Mouse (Mus musculus): ENCODE measurements at regions not wholly inside any gene's neighbourhood (a gene's known extent, or its start where the extent isn't known, plus 50 kb on each side); places are given as distances from the start of the nearest gene placed in this dataset.
A peak's percentile ranks its signal among the peaks of the same experiment; 100 is the strongest.

DNA sequence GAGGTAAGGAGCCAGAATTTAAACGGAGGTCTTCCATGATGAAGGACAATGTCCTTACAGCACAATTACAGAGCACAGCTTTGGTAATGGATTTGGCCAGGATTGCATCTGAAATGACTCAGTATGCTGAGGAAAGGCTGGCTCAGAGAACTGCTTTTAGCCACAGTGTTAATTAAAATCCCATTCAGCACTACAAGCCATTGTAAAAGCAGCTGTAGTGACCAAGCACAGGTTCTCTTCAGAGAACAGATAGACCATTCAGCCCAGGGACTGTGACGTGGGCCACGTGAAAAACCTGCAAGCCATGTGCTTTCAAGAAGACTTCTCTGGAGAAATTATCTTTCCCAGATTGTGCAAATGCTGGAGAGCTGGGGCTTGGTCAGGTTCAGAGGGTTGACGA is 979.7 kb downstream of the Slc22a22 start:
- Histone ChIP-seq H3K9me3 (no peaks in the 10 kb centered on the region), H3K27ac (no peak overlapping the region), H3K36me3 (no peaks in the 10 kb centered on the region), H3K4me2 (no peak overlapping the region), H3K27me3 (no peaks in the 10 kb centered on the region), H3K4me1 (no peaks in the 10 kb centered on the region), H3K9ac (no peak overlapping the region), H3K4me3 (no peak overlapping the region)
- ATAC-seq (ENCODE audit: insufficient number of reproducible peaks, insufficient read depth, low FRiP score, low TSS enrichment, low read depth): no peak
- WGBS: 69% methylated on average over 4 of the region's 4 CpGs

DNA sequence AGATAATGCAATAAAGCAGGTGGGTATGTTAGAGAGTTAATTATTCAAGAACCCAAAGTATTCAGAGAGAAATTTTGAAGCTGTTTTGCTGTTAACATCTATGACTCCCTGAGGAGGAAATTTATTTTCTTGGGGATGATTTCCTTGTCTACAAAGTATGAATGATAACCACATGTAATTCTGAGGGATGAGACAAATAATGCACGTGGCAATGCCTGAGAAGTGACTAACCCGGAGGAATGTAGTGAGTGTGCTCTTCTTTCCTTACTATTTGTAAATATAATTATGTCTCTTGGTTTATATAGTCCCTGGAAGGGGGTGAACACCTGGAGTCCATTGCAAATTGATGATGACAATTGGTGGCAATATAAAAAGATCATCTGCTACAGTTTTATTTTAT is 981.1 kb downstream of the Slc22a22 start:
- Histone ChIP-seq H3K9me3 (no peaks in the 10 kb centered on the region), H3K4me3 (no peak overlapping the region), H3K9ac (no peak overlapping the region), H3K27me3 (no peaks in the 10 kb centered on the region), H3K27ac (no peak overlapping the region), H3K36me3 (no peaks in the 10 kb centered on the region), H3K4me1 (no peaks in the 10 kb centered on the region), H3K4me2 (no peak overlapping the region)
- no peak for ATAC-seq (ENCODE audit: insufficient number of reproducible peaks, insufficient read depth, low FRiP score, low TSS enrichment, low read depth)
- WGBS: 82% methylated on average over 2 of the region's 2 CpGs

DNA sequence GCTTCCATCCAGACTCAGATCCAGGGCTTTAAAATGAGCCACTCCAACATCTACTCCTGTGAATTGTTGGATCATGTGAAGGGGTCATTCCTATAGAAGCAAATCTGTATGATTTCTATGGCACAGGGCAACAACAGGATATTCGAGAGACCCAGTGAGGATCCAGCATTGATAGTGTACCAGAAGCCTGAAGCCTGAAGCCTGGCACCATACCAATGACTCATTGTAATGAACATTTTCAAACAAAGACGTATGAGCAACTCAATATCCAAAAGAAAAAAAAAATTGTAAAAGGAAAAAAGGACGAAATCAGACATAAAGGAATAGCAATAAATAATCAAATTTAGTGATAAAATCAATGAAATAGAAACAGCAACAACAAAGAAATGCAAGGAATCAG is 991.5 kb downstream of the Slc22a22 start:
- no peaks in the 10 kb centered on the region for H3K27me3 ChIP-seq
- no peaks in the 10 kb centered on the region for H3K4me1 ChIP-seq
- no peak overlapping the region for H3K9ac ChIP-seq
- H3K27ac ChIP-seq: no peak overlapping the region
- no peaks in the 10 kb centered on the region for H3K36me3 ChIP-seq
- no peak overlapping the region for H3K4me2 ChIP-seq
- WGBS: 86% methylated on average over 3 of the region's 3 CpGs
- no peak for ATAC-seq (ENCODE audit: insufficient number of reproducible peaks, insufficient read depth, low FRiP score, low TSS enrichment, low read depth)
- H3K9me3 ChIP-seq: no peaks in the 10 kb centered on the region
- H3K4me3 ChIP-seq: no peak overlapping the region

DNA sequence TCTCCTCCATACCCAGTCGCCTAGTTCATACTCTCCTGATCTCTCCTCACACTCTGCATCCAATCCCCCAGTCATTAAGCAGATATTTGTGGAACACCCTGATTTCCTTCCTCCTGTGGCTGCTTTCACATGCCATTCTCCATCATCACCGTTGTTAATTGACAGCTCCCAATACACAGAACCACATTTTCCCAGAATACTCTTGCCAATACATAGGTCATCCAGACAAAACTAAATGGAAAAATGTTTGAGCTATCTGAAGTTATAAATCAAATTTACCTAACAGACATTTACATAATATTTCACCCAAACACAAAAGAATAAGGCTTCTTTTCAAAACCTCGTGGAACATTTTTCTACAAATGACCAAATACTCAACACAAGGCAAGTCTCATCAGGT is 992.7 kb downstream of the Slc22a22 start:
- no peaks in the 10 kb centered on the region for H3K27me3 ChIP-seq
- no peaks in the 10 kb centered on the region for H3K4me1 ChIP-seq
- WGBS: 74% methylated on average over 3 of the region's 3 CpGs
- H3K9ac ChIP-seq: no peak overlapping the region
- no peak overlapping the region for H3K4me2 ChIP-seq
- no peaks in the 10 kb centered on the region for H3K9me3 ChIP-seq
- H3K27ac ChIP-seq: no peak overlapping the region
- no peak for ATAC-seq (ENCODE audit: insufficient number of reproducible peaks, insufficient read depth, low FRiP score, low TSS enrichment, low read depth)
- no peak overlapping the region for H3K4me3 ChIP-seq
- no peaks in the 10 kb centered on the region for H3K36me3 ChIP-seq

DNA sequence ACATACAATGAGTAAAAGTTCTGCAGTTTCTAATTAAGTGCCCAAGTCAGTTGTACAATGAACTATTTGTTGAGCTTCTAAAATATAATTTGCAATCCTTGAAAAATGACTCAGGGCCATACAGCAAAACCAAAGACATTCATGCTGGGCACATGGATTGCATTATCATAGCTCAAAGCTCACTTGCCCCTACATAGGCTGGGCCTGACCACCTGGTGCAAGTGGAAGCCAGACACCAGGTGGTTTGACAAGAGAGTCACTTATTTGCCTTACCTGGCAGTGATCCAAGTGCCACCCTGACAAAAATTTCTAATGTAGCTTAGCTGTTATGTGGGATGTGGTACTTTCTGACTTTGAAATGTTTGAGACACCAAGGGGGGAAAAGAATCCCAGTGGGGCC is 997.7 kb downstream of the Slc22a22 start:
- H3K4me3 ChIP-seq: no peak overlapping the region

DNA sequence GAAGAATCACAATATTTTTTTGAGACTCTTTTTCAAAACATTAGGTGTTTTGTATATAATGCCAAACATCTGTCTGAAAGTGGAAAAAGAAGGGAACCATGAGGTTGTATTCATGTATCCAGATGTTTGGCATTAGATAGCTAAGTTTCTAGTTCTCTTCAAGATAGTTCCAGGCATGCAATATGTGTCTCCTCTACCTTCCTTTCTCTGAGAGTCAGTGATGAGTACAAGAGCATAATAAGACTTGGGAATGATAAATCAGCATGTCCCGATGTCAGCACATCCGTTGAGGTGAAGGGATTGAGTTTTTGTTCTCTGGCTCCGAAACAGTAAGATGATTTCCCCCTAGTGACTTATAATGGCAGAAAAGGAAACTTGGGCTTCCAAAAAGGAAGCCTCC is 998.4 kb downstream of the Slc22a22 start:
- ATAC-seq (ENCODE audit: insufficient number of reproducible peaks, insufficient read depth, low FRiP score, low TSS enrichment, low read depth): no peak
- 53% methylated on average over 3 of the region's 3 CpGs for WGBS
- H3K27me3 ChIP-seq: no peaks in the 10 kb centered on the region
- no peak overlapping the region for H3K4me3 ChIP-seq
- 0 out of 2 replicates have a peak overlapping the region, but pooled peaks have one; percentile 55 for H3K27ac ChIP-seq
- no peaks in the 10 kb centered on the region for H3K36me3 ChIP-seq
- H3K4me2 ChIP-seq: no peak overlapping the region
- H3K4me1 ChIP-seq: 0 out of 2 replicates have a peak, but pooled peaks cover 3% of the 10 kb centered on the region
- no peaks in the 10 kb centered on the region for H3K9me3 ChIP-seq
- no peak overlapping the region for H3K9ac ChIP-seq

More for the DNA sequence above, 997.7 kb downstream of the Slc22a22 start:
- Histone ChIP-seq H3K27me3 (no peaks in the 10 kb centered on the region), H3K9ac (no peak overlapping the region), H3K9me3 (no peaks in the 10 kb centered on the region), H3K4me1 (0 out of 2 replicates have a peak, but pooled peaks cover 3% of the 10 kb centered on the region), H3K36me3 (no peaks in the 10 kb centered on the region), H3K27ac (no peak overlapping the region), H3K4me2 (no peak overlapping the region)
- ATAC-seq (ENCODE audit: insufficient number of reproducible peaks, insufficient read depth, low FRiP score, low TSS enrichment, low read depth): no peak

DNA sequence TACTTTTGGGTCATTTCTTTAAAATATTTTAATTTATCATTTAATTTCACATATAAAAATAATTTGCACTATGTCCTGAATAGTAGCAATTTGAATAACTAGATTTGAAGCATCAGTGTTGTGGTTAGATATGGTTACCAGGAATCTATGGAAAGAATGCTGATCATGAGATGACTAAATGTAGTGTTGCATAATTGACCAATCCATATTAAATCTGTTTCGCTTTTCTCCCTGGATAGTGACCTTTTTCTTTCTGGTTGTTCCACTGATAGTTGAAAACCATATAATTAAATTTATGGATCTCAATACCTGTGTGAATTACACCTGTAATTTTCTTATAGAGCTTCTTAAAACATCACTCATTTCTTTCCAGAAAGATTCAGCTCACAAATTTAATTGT is 1003.7 kb downstream of the Slc22a22 start:
- WGBS: 92% methylated on average over 1 of the region's 1 CpGs
- H3K4me3 ChIP-seq: no peak overlapping the region
- H3K4me2 ChIP-seq: no peak overlapping the region
- no peak overlapping the region for H3K9ac ChIP-seq
- no peak for ATAC-seq (ENCODE audit: insufficient number of reproducible peaks, insufficient read depth, low FRiP score, low TSS enrichment, low read depth)
- no peaks in the 10 kb centered on the region for H3K4me1 ChIP-seq
- H3K27ac ChIP-seq: no peak overlapping the region
- H3K36me3 ChIP-seq: no peaks in the 10 kb centered on the region
- no peaks in the 10 kb centered on the region for H3K27me3 ChIP-seq
- no peaks in the 10 kb centered on the region for H3K9me3 ChIP-seq

DNA sequence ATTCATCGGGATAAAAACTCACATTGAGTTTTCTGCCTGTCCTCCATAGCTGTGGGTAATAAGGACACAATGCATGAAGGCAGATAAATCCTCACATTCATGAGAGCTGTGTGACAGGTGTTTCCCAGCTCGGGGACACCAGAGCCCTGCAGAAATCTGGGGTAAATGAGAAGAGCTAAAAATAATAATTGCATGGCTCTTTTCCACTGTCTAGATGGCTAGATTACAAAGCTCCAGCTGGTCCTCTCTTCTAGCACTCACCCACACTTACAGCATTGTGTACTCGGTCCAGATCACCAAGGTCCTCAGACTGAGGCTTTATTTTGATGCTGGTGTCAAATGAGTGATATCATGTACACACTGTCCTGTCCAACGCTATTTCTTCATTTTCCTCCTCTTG is 1025.5 kb downstream of the Slc22a22 start:
- Histone ChIP-seq H3K9ac (no peak overlapping the region), H3K36me3 (no peaks in the 10 kb centered on the region), H3K27me3 (no peaks in the 10 kb centered on the region), H3K4me1 (no peaks in the 10 kb centered on the region), H3K9me3 (no peaks in the 10 kb centered on the region), H3K4me2 (no peak overlapping the region), H3K27ac (no peak overlapping the region), H3K4me3 (no peak overlapping the region)
- WGBS: 58% methylated on average over 4 of the region's 4 CpGs
- no peak for ATAC-seq (ENCODE audit: insufficient number of reproducible peaks, insufficient read depth, low FRiP score, low TSS enrichment, low read depth)

DNA sequence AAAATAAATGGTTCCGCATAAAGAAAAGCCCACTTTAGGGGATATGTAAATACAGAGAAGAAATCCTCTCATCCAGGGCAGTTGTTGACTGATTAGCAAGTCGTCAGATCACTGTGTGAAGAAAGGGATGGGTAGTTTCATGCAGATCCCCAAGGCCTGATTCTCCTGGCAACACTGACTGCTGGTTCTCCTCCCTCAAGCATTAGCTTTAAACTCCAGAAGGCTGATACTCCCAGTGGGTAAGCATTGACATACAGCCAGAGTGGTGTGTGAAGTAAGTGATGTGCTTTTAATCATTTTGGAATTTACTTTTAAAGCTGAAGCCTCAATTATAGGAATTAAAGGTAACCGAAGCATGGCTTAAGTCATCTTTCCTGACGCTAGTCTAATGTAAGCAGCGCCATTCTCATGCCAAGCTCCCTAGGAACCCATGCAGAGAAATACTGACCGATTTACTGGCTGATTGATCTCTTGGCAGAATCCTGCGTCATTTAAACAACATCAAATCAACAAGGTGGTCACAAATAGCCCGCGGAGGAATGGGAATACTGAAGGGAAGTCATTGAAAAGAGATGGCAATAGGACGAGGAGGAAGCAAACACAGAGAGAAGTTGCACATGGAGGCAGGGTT is 1029.3 kb downstream of the Slc22a22 start:
- 62% methylated on average over 10 of the region's 10 CpGs for WGBS
- Histone ChIP-seq H3K4me1 (no peaks in the 10 kb centered on the region), H3K9me3 (no peaks in the 10 kb centered on the region), H3K4me2 (no peak overlapping the region), H3K27me3 (no peaks in the 10 kb centered on the region), H3K9ac (no peak overlapping the region), H3K36me3 (no peaks in the 10 kb centered on the region), H3K27ac (no peak overlapping the region), H3K4me3 (no peak overlapping the region)
- ATAC-seq (ENCODE audit: insufficient number of reproducible peaks, insufficient read depth, low FRiP score, low TSS enrichment, low read depth): no peak

DNA sequence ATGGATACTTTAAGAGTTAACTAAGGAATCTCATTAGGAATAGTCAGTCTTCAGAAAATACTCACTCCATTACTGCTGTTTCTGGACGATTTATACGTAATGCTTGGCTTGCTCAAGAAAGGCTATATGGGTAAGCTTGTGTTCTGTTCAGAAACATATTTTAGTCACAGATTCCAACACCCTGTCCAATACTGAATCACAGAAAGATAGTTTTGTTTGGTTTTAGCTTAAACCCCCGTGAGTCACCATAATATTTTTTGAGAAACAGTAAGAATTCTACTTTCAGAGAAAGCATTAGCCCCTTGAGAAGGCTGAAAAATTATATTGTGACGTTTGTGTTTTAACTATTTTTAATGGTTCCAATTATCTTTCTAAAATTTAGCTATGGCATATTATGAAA is 1037.3 kb downstream of the Slc22a22 start:
- Histone ChIP-seq H3K27ac (no peak overlapping the region), H3K36me3 (no peaks in the 10 kb centered on the region), H3K9ac (no peak overlapping the region), H3K4me2 (no peak overlapping the region), H3K4me1 (no peaks in the 10 kb centered on the region), H3K4me3 (no peak overlapping the region), H3K9me3 (no peaks in the 10 kb centered on the region), H3K27me3 (no peaks in the 10 kb centered on the region)
- no peak for ATAC-seq (ENCODE audit: insufficient number of reproducible peaks, insufficient read depth, low FRiP score, low TSS enrichment, low read depth)
- WGBS: 59% methylated on average over 4 of the region's 4 CpGs

DNA sequence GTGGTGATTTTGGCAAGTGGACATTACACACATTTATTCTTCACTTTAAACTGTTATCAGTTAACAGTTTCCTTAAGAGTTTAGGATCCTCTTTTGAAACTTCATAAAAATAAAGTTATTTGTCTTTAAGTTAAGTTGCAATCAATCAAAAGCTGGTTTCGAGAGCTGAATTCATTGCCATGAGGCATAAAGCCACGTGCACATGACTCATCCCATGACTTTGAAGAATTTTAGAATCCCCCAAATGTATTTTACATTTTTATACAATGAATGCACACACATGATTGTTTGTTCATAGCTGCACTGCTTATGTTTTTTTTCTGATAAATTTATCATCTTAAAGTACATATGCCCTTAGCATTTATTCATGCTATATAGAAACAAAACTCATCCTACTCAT is 1039.1 kb downstream of the Slc22a22 start:
- H3K4me3 ChIP-seq: no peak overlapping the region
- no peak overlapping the region for H3K4me2 ChIP-seq
- H3K4me1 ChIP-seq: no peaks in the 10 kb centered on the region
- 64% methylated on average over 2 of the region's 2 CpGs for WGBS
- no peak overlapping the region for H3K9ac ChIP-seq
- no peaks in the 10 kb centered on the region for H3K27me3 ChIP-seq
- ATAC-seq (ENCODE audit: insufficient number of reproducible peaks, insufficient read depth, low FRiP score, low TSS enrichment, low read depth): no peak
- no peak overlapping the region for H3K27ac ChIP-seq
- no peaks in the 10 kb centered on the region for H3K36me3 ChIP-seq
- H3K9me3 ChIP-seq: no peaks in the 10 kb centered on the region

DNA sequence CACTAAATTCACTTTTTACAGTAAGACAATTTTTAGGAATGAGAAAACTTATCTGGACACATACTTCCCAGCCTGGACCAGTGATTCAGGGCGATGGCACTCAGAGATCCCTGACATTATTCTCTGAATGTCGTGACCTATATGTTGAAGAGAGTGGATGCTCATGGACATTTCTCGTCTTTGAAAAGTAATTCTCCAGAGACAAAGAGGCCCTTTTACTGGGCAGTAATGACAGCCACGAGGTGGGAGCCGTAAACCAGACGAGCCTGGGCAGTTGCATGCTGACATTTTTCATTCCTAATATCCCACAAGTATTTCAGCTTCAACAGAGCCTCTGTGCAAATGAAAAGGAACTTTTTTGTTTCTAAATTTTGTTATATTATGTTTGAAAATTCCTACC is 1041.3 kb downstream of the Slc22a22 start:
- H3K36me3 ChIP-seq: no peaks in the 10 kb centered on the region
- no peak overlapping the region for H3K27ac ChIP-seq
- WGBS: 48% methylated on average over 6 of the region's 6 CpGs
- no peak for ATAC-seq (ENCODE audit: insufficient number of reproducible peaks, insufficient read depth, low FRiP score, low TSS enrichment, low read depth)
- H3K4me1 ChIP-seq: no peaks in the 10 kb centered on the region
- no peaks in the 10 kb centered on the region for H3K27me3 ChIP-seq
- no peak overlapping the region for H3K9ac ChIP-seq
- no peak overlapping the region for H3K4me3 ChIP-seq
- H3K9me3 ChIP-seq: no peaks in the 10 kb centered on the region
- no peak overlapping the region for H3K4me2 ChIP-seq

DNA sequence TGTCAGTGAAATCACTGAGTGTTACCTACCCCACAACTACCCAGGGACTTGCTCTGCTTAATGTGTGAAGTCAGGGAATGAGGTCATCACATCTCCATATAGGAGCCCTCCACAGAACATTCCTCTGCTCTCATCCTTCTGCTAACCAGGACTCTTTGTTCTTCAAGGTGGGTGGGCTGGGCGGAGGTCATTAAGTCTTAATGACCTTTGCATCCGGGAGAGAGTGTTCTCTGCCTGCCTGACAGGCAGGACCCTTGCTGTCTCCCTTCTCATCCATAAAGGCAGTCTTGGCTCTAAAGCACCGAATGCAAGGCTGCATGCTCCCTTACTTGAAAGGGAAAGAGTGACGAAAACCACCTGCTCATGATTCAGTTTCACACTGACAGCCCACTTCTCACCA is 1051.4 kb downstream of the Slc22a22 start:
- Histone ChIP-seq H3K27ac (no peak overlapping the region), H3K4me1 (no peaks in the 10 kb centered on the region), H3K9ac (no peak overlapping the region), H3K36me3 (no peaks in the 10 kb centered on the region), H3K4me2 (no peak overlapping the region), H3K4me3 (no peak overlapping the region), H3K9me3 (no peaks in the 10 kb centered on the region), H3K27me3 (no peaks in the 10 kb centered on the region)
- 18% methylated on average over 4 of the region's 4 CpGs for WGBS
- ATAC-seq (ENCODE audit: insufficient number of reproducible peaks, insufficient read depth, low FRiP score, low TSS enrichment, low read depth): no peak
